Mouse (Mus musculus) stomach, postnatal 0 days (tissue): ENCODE measurements around the gene Sox15. TPM values are rescaled to one million over a fixed set of nuclear protein-coding genes. Genes with fewer than 3 reads are reported as not detected.
A peak's percentile ranks its signal among the peaks of the same experiment; 100 is the strongest.
"Not testable (repeated sequence)": the region's sequence is repeated elsewhere in the genome, so short reads cannot be mapped to it uniquely, and the experiment has no call there.

Source experiments
- ATAC-seq: fragments of 200-750 bp; cut with Nextera tagmentation; 2 replicates; pipeline ENCODE4 v1.8.0; 2017; ENCODE audit not compliant: low FRiP score, low TSS enrichment
- DNase-seq: peaks from one replicate; pipeline ENCODE4 v3.0.0-alpha.2; 2016; ENCODE audit warnings: low spot score
- H3K27ac ChIP-seq: fragments of 300-500 bp; sonication (generic); replicated peaks from 2 replicates; pipeline ENCODE4 v1.5.1; 2014; ENCODE audit warnings: mild to moderate bottlenecking, control low read depth
- H3K27me3 ChIP-seq: fragments of 300-500 bp; sonication (generic); 2 replicates; pipeline ENCODE4 v1.6.1; 2014; ENCODE audit warnings: low read length; ENCODE audit not compliant: control insufficient read depth, insufficient read depth
- H3K36me3 ChIP-seq: fragments of 300-500 bp; sonication (generic); 2 replicates; pipeline ENCODE4 v1.6.1; 2014; ENCODE audit warnings: low read length, mixed read lengths; ENCODE audit not compliant: control insufficient read depth, insufficient read depth
- H3K4me1 ChIP-seq: fragments of 300-500 bp; sonication (generic); replicated peaks from 2 replicates; pipeline ENCODE4 v1.6.1; 2014; ENCODE audit warnings: antibody characterized with exemption; ENCODE audit not compliant: control insufficient read depth, insufficient read depth
- H3K4me2 ChIP-seq: fragments of 300-500 bp; sonication (generic); replicated peaks from 2 replicates; pipeline ENCODE4 v1.6.1; 2014; ENCODE audit warnings: low read depth, mild to moderate bottlenecking, control low read depth, moderate library complexity
- H3K4me3 ChIP-seq: fragments of 300-500 bp; sonication (generic); 2 replicates; pipeline ENCODE4 v1.5.1; 2014; ENCODE audit warnings: low read depth, low read length, control low read depth
- H3K9ac ChIP-seq: fragments of 300-500 bp; sonication (generic); 2 replicates; pipeline ENCODE4 v1.6.1; 2014; ENCODE audit warnings: mild to moderate bottlenecking, low read length, control low read depth, mixed read lengths
- H3K9me3 ChIP-seq: fragments of 300-500 bp; sonication (generic); 2 replicates; pipeline ENCODE4 v1.6.1; 2016; ENCODE audit warnings: low read length; ENCODE audit not compliant: control insufficient read depth
- CTCF ChIP-seq: IDR thresholded peaks from 2 replicates; pipeline ENCODE4 v1.5.1; 2016; ENCODE audit warnings: antibody characterized with exemption, low read depth, mild to moderate bottlenecking, moderate library complexity
- EP300 ChIP-seq: optimal IDR thresholded peaks from 2 replicates; pipeline ENCODE3; 2016; ENCODE audit warnings: antibody characterized with exemption
- WGBS: fragments of 180-500 bp; shearing (Covaris S2); extraction: QIAGEN DNeasy Blood & Tissue Kit; methylation state at CpG from one replicate; pipeline ENCODE4 v1.1.7; 2014; 5-methylcytosine and 5-hydroxymethylcytosine counted together
- polyA plus RNA-seq: library from polyadenylated mRNA; unstranded; fragments of >200 nt; fragmentation: Nextera tagmentation; extraction: Ambion mirVana; gene quantifications from 2 replicates; pipeline ENCODE4 v1.2.1, GENCODE M21; 2015

Gene Sox15
- polyA plus RNA-seq, 1 experiment from 2014 or later: 7.9 TPM

DNA sequence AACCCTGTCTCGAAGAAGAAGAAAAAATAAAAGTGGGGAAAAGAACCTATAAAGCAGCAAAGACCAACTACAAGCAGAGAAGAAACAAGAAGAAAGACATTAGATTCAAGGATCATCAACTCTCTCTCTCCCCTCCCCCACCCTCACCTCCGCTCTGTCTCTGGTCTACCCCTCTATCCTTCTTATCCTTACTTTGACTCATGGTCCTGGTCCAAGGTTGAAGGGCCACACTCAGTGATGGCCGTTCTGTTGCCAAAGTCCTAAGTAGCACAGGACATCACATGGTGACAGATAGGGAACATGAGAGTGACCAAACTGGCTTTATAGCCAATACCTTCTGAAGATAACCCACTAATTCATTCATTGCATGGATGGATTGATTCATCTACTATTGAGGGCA, 42.3 kb downstream of the Sox15 start:
- Histone ChIP-seq H3K27me3 (no peaks in the 10 kb centered on the region), H3K4me3 (no peak overlapping the region), H3K36me3 (no peaks in the 10 kb centered on the region), H3K9ac (no peak overlapping the region), H3K9me3 (no peaks in the 10 kb centered on the region), H3K4me1 (no peaks in the 10 kb centered on the region), H3K27ac (no peak overlapping the region), H3K4me2 (no peak overlapping the region)
- 90% methylated on average over 3 of the region's 3 CpGs for WGBS
- TF ChIP-seq CTCF (no peak), EP300 (no peak)
- DNase-seq (no peak), ATAC-seq (no peak)

- Histone ChIP-seq H3K36me3 (no peaks in the 10 kb centered on the region), H3K4me1 (no peaks in the 10 kb centered on the region), H3K27me3 (no peaks in the 10 kb centered on the region), H3K9me3 (no peaks in the 10 kb centered on the region), H3K27ac (no peak overlapping the region), H3K4me3 (no peak overlapping the region), H3K4me2 (no peak overlapping the region), H3K9ac (no peak overlapping the region)
- TF ChIP-seq EP300 (no peak), CTCF (peak; percentile 40)
- DNase-seq (no peak), ATAC-seq (no peak)
- WGBS: 71% methylated on average over 5 of the region's 5 CpGs
These were observed 43.5 kb downstream of the Sox15 start for GRCm38 (mm10) chr11:69698574-69698973.

DNA sequence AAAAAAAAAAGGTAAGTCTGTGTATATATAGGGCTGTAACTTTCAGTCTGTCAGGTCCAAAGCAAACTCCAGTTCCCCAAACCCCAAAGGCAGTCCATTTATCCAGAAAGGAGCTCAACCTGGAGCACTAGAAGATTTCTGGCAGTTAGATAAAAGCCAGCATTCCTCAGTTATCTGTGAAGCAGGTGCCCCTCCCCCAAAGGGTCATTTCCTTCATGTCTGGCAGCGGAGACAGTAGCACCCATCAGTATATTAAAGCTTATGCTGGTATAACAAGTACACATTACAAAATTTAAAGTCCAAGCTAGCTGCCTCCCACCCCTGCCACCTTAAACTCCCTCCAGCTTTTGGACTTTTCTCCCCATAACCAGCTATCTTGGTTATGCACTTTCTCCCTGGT, 44.5 kb downstream of the Sox15 start:
- Histone ChIP-seq H3K27me3 (no peaks in the 10 kb centered on the region), H3K4me1 (no peaks in the 10 kb centered on the region), H3K9me3 (no peaks in the 10 kb centered on the region), H3K4me3 (no peak overlapping the region), H3K27ac (no peak overlapping the region), H3K4me2 (no peak overlapping the region), H3K9ac (no peak overlapping the region), H3K36me3 (no peaks in the 10 kb centered on the region)
- ATAC-seq (no peak), DNase-seq (no peak)
- whole genome bisulfite sequencing: 38% methylated on average over 1 of the region's 1 CpGs
- TF ChIP-seq EP300: no peak
- TF ChIP-seq CTCF: no peak

DNA sequence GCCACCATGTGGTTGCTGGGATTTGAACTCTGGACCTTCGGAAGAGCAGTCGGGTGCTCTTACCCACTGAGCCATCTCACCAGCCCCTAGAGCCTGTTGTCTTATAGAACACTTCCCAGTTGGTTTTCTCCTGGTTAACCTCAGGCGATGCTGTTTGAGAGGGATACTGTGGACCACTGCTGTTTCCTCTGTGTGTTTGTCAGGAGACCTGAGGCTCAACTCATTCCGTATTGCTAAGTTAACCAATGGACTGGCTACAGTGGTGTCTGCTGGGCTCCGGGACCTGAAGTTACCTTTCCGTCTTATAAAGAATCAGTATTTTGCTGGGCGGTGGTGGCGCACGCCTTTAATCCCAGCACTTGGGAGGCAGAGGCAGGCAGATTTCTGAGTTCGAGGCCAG, 47.8 kb downstream of the Sox15 start:
- H3K4me1 ChIP-seq, H3K36me3 ChIP-seq, H3K27ac ChIP-seq, H3K4me3 ChIP-seq, H3K4me2 ChIP-seq, DNase-seq, ATAC-seq, H3K27me3 ChIP-seq, H3K9ac ChIP-seq, H3K9me3 ChIP-seq: not testable (repeated sequence)
- WGBS: 97% methylated on average over 9 of the region's 10 CpGs

- not testable (repeated sequence) for H3K9ac ChIP-seq, H3K9me3 ChIP-seq, H3K4me1 ChIP-seq, H3K27me3 ChIP-seq, H3K36me3 ChIP-seq, ATAC-seq, DNase-seq, H3K4me3 ChIP-seq, H3K4me2 ChIP-seq, H3K27ac ChIP-seq
- 81% methylated on average over 2 of the region's 3 CpGs for WGBS
These were observed 48.3 kb downstream of the Sox15 start for GRCm38 (mm10) chr11:69703381-69703780.

- ATAC-seq: no peak
- no peak for TF ChIP-seq EP300
- TF ChIP-seq CTCF: no peak
- Histone ChIP-seq H3K27me3 (no peaks in the 10 kb centered on the region), H3K4me3 (no peak overlapping the region), H3K4me1 (no peaks in the 10 kb centered on the region), H3K9ac (no peak overlapping the region), H3K9me3 (no peaks in the 10 kb centered on the region), H3K36me3 (no peaks in the 10 kb centered on the region), H3K4me2 (no peak overlapping the region), H3K27ac (no peak overlapping the region)
- DNase-seq: no peak
- WGBS: 57% methylated on average over 8 of the region's 8 CpGs
These were observed 48.9 kb downstream of the Sox15 start for GRCm38 (mm10) chr11:69703814-69704612.
